Mouse (Mus musculus): ENCODE results near the gene Tpcn1.
A peak's percentile ranks its signal among the peaks of the same experiment; 100 is the strongest.

Tpcn1 gene

GRCm38 (mm10) chr5:120579211-120579897, 9.1 kb downstream of the Tpcn1 start:
- peak; percentile 57 for DNase-seq (ENCODE audit: low read depth, low spot score)

- DNase-seq (ENCODE audit: low read depth, low spot score) = peak; percentile 80
Measured at GRCm38 (mm10) chr5:120578504-120579081, 9.9 kb downstream of the Tpcn1 start.

- peak; percentile 71 for DNase-seq (ENCODE audit: low read depth, low spot score)
Measured at GRCm38 (mm10) chr5:120577935-120578441, 10.5 kb downstream of the Tpcn1 start.

GRCm38 (mm10) chr5:120576781-120577301, 11.6 kb downstream of the Tpcn1 start:
- DNase-seq (ENCODE audit: low read depth, low spot score) = peak; percentile 52

GRCm38 (mm10) chr5:120574469-120575063, 13.9 kb downstream of the Tpcn1 start:
- DNase-seq (ENCODE audit: low read depth, low spot score) = no peak

- DNase-seq (ENCODE audit: low read depth, low spot score) = no peak
Measured at GRCm38 (mm10) chr5:120571056-120571740, 17.3 kb downstream of the Tpcn1 start.

GRCm38 (mm10) chr5:120570289-120570897, 18.1 kb downstream of the Tpcn1 start:
- no peak for DNase-seq (ENCODE audit: low read depth, low spot score)

GRCm38 (mm10) chr5:120569791-120570190, 18.7 kb downstream of the Tpcn1 start:
- no peak for DNase-seq (ENCODE audit: low read depth, low spot score)

GRCm38 (mm10) chr5:120568964-120569363, 19.5 kb downstream of the Tpcn1 start:
- no peak for DNase-seq (ENCODE audit: low read depth, low spot score)

GRCm38 (mm10) chr5:120568336-120568768, 20.1 kb downstream of the Tpcn1 start:
- no peak for DNase-seq (ENCODE audit: low read depth, low spot score)

GRCm38 (mm10) chr5:120567761-120568211, 20.7 kb downstream of the Tpcn1 start:
- DNase-seq (ENCODE audit: low read depth, low spot score) = no peak

- DNase-seq (ENCODE audit: low read depth, low spot score) = no peak
Measured at GRCm38 (mm10) chr5:120567253-120567701, 21.2 kb downstream of the Tpcn1 start.

GRCm38 (mm10) chr5:120566681-120567252, 21.7 kb downstream of the Tpcn1 start:
- DNase-seq (ENCODE audit: low read depth, low spot score) = no peak

GRCm38 (mm10) chr5:120566101-120566500, 22.4 kb downstream of the Tpcn1 start:
- DNase-seq (ENCODE audit: low read depth, low spot score) = no peak

GRCm38 (mm10) chr5:120565171-120565905, 23.1 kb downstream of the Tpcn1 start:
- DNase-seq (ENCODE audit: low read depth, low spot score) = no peak

GRCm38 (mm10) chr5:120563914-120564311, 24.6 kb downstream of the Tpcn1 start:
- peak; percentile 22 for DNase-seq (ENCODE audit: low read depth, low spot score)

GRCm38 (mm10) chr5:120562956-120563913, 25.2 kb downstream of the Tpcn1 start:
- no peak for DNase-seq (ENCODE audit: low read depth, low spot score)

GRCm38 (mm10) chr5:120560616-120561311, 27.7 kb downstream of the Tpcn1 start:
- no peak for DNase-seq (ENCODE audit: low read depth, low spot score)
